Mouse (Mus musculus) limb, embryonic 14.5 days (tissue): ENCODE measurements around the gene Xxylt1. TPM values are rescaled to one million over a fixed set of nuclear protein-coding genes. Genes with fewer than 3 reads are reported as not detected.

Source experiments
- ATAC-seq: fragments of 200-750 bp; cut with Nextera tagmentation; 2 replicates; pipeline ENCODE4 v1.8.0; 2017; ENCODE audit warnings: low read depth, moderate number of reproducible peaks, moderate TSS enrichment; ENCODE audit not compliant: low FRiP score
- DNase-seq: peaks from one replicate; pipeline ENCODE4 v3.0.0-alpha.2; 2015; ENCODE audit warnings: low spot score
- H3K27ac ChIP-seq: fragments of 300-500 bp; sonication (generic); replicated peaks from 2 replicates; pipeline ENCODE4 v1.5.1; 2014; ENCODE audit warnings: low read depth, mild to moderate bottlenecking, low read length, moderate library complexity, mixed read lengths
- H3K27me3 ChIP-seq: fragments of 300-500 bp; sonication (generic); 2 replicates; pipeline ENCODE4 v1.6.1; 2014; ENCODE audit warnings: low read length, mixed read lengths; ENCODE audit not compliant: control insufficient read depth, insufficient read depth
- H3K36me3 ChIP-seq: fragments of 300-500 bp; sonication (generic); 2 replicates; pipeline ENCODE4 v1.6.1; 2014; ENCODE audit warnings: mild to moderate bottlenecking, low read length, moderate library complexity, mixed read lengths; ENCODE audit not compliant: control insufficient read depth, insufficient read depth
- H3K4me1 ChIP-seq: fragments of 300-500 bp; sonication (generic); 2 replicates; pipeline ENCODE4 v1.6.1; 2014; ENCODE audit warnings: antibody characterized with exemption, low read length, mixed read lengths; ENCODE audit not compliant: control insufficient read depth, insufficient read depth
- H3K4me2 ChIP-seq: fragments of 300-500 bp; sonication (generic); replicated peaks from 2 replicates; pipeline ENCODE4 v1.6.1; 2014; ENCODE audit warnings: low read depth, mild to moderate bottlenecking, low read length, moderate library complexity; ENCODE audit not compliant: severe bottlenecking
- H3K4me3 ChIP-seq: fragments of 300-500 bp; sonication (generic); replicated peaks from 2 replicates; pipeline ENCODE4 v1.5.1; 2014; ENCODE audit warnings: low read length
- H3K9ac ChIP-seq: fragments of 300-500 bp; sonication (generic); 2 replicates; pipeline ENCODE4 v1.6.1; 2014; ENCODE audit warnings: mild to moderate bottlenecking, low read depth, low read length, moderate library complexity; ENCODE audit not compliant: severe bottlenecking
- H3K9me3 ChIP-seq: fragments of 300-500 bp; sonication (generic); 2 replicates; pipeline ENCODE4 v1.6.1; 2016; ENCODE audit warnings: low read length; ENCODE audit not compliant: control insufficient read depth
- POLR2A ChIP-seq: fragments of 200-500 bp; IDR thresholded peaks from 2 replicates; pipeline ENCODE4 v1.8.0; 2012; ENCODE audit warnings: inconsistent platforms, mild to moderate bottlenecking, moderate library complexity, borderline replicate concordance; ENCODE audit not compliant: insufficient read depth, insufficient read length; ENCODE audit errors: extremely low read depth
- WGBS: fragments of 180-500 bp; shearing (Covaris S2); extraction: QIAGEN DNeasy Blood & Tissue Kit; methylation state at CpG from one replicate; pipeline ENCODE4 v1.1.7; 2014; 5-methylcytosine and 5-hydroxymethylcytosine counted together
- polyA plus RNA-seq, 2 experiments: library from polyadenylated mRNA; depleted of rRNA in 1 of 2; stranded (reverse) in 1 of 2; unstranded in 1 of 2; fragments of >200 nt; fragmentation: Nextera tagmentation in 1 of 2; extraction: Ambion mirVana in 1 of 2; gene quantifications; 2 replicates each; pipeline versions ENCODE4 v1.2.1 to v1.2.3; 2012 to 2014

The Xxylt1 gene
- polyA plus RNA-seq, 2 experiments, result 20.0 to 23.8 TPM

DNA sequence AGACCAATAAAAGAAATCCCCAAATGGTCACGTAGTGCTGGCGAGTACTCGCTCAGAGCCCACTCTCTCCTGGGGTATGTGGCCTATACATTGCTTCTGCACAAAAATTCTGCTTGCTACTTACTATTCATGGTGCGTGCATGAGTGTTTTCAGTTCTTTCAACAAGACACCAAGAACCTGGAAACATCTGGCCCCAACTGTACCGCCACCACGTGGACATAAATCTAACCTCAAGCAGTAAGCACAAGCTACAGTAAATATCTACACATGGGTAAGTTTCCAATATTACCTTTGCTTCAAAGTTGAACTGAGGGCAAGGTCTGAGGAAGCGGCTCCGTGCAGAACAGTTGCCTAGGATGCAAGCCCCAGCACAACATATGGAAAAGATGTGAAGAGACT lies 142.0 kb downstream of the Xxylt1 start:
- Histone ChIP-seq H3K27me3 (no peaks in the 10 kb centered on the region), H3K4me2 (no peak overlapping the region), H3K27ac (no peak overlapping the region), H3K36me3 (no peaks in the 10 kb centered on the region), H3K4me3 (no peak overlapping the region), H3K9ac (no peak overlapping the region), H3K4me1 (peaks cover 15% of the 10 kb centered on the region), H3K9me3 (no peaks in the 10 kb centered on the region)
- DNase-seq (no peak), ATAC-seq (no peak)
- whole genome bisulfite sequencing, result 73% methylated on average over 8 of the region's 8 CpGs
- TF ChIP-seq POLR2A, result no peak

DNA sequence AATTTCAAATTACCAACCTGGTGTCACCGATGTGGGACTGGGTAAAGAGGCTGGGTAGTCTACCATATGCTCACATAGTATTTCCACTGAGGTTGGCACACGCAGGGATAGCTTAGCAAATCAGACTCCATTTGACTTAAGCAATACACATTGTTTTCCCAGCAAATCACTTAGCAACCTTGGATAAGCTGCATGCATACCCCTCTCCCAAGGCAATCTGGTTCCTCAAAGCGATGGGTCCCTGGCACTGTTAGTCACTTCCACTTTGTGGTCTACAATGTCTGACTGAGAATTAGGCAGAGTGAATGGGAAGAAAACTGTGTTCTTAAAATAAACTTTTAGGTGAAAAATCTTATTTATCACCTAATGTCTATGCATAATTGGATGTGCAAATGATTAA lies 142.6 kb downstream of the Xxylt1 start:
- Histone ChIP-seq H3K27ac (no peak overlapping the region), H3K4me3 (no peak overlapping the region), H3K4me1 (peaks cover 16% of the 10 kb centered on the region), H3K4me2 (no peak overlapping the region), H3K9me3 (no peaks in the 10 kb centered on the region), H3K9ac (no peak overlapping the region), H3K27me3 (no peaks in the 10 kb centered on the region), H3K36me3 (no peaks in the 10 kb centered on the region)
- no peak for DNase-seq
- ATAC-seq, result no peak
- TF ChIP-seq POLR2A, result no peak
- 95% methylated on average over 3 of the region's 3 CpGs for WGBS

DNA sequence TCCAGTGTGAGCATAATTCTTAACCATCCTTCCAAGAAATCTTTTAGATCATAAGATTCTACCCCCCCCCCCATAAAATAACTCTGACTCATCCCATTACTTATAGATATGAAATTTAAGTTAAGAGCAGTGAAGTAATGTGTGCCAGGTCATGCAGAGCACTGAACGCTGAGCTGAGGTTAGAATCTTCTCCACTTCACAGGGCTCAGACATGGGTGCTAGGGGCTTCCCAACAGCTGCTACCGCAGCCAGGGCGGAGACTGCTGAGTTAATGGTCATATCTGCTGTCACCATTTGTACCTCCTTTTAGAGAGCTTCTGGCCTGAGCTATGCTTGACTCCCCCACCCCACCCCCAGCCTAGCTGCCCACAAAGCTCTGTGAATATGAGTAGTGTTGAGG lies 143.6 kb downstream of the Xxylt1 start:
- H3K9me3 ChIP-seq, result no peaks in the 10 kb centered on the region
- WGBS, result 88% methylated on average over 3 of the region's 3 CpGs
- H3K36me3 ChIP-seq, result no peaks in the 10 kb centered on the region
- H3K27me3 ChIP-seq, result no peaks in the 10 kb centered on the region
- no peak overlapping the region for H3K4me2 ChIP-seq
- ATAC-seq, result no peak
- no peak for TF ChIP-seq POLR2A
- H3K9ac ChIP-seq, result no peak overlapping the region
- no peak overlapping the region for H3K27ac ChIP-seq
- peaks cover 16% of the 10 kb centered on the region for H3K4me1 ChIP-seq
- DNase-seq, result no peak
- no peak overlapping the region for H3K4me3 ChIP-seq

DNA sequence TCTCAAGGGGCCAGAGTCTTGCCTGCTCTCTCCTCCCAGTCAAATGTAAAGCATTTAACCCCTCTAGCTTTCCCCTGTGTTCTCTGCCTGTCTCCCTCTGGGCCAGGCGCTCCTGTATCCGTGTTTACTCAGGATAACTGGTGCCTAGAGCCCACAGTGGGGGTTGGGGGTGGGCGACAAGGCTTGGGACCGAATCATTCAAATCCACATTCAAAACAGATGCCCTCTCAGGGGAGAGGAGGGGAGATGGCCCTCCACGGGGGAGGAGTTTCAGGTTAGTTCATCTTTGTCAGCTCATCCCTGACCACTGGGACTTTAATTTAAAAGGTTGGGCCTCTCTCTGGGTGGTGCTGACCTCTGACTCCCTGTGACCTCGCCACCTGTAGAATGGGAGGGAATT lies 144.8 kb downstream of the Xxylt1 start:
- Histone ChIP-seq H3K4me1 (peaks cover 16% of the 10 kb centered on the region), H3K4me3 (no peak overlapping the region), H3K9ac (no peak overlapping the region), H3K36me3 (no peaks in the 10 kb centered on the region), H3K27ac (no peak overlapping the region), H3K27me3 (no peaks in the 10 kb centered on the region), H3K9me3 (no peaks in the 10 kb centered on the region), H3K4me2 (no peak overlapping the region)
- ATAC-seq, result no peak
- WGBS, result 36% methylated on average over 6 of the region's 6 CpGs
- no peak for TF ChIP-seq POLR2A
- DNase-seq, result no peak

DNA sequence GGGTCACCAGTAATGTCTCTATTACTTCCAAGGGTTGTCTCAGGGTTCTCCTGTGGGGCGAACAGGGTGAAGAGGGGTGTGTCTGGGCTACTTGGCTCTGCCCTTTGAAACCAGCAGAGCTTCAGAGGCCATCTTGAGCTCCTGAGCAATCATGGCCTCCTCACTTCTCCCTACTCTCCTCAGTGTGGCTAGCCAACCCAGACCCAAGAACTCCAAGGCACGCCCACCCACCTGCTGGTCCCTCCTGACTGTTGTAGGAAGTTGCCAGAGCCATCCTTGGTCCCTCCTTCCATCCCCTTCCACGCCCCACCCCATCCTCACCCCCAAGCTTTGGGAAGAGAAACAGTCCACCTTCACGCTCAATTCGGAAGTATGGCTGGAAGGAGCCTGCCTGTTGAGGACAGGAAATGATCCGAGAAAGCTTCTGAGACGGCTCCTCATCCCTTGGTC lies 145.2 kb downstream of the Xxylt1 start:
- TF ChIP-seq POLR2A, result no peak
- Histone ChIP-seq H3K9ac (no peak overlapping the region), H3K9me3 (no peaks in the 10 kb centered on the region), H3K27ac (no peak overlapping the region), H3K36me3 (no peaks in the 10 kb centered on the region), H3K4me1 (peaks cover 16% of the 10 kb centered on the region), H3K4me3 (no peak overlapping the region), H3K4me2 (no peak overlapping the region), H3K27me3 (no peaks in the 10 kb centered on the region)
- no peak for DNase-seq
- ATAC-seq, result no peak
- 80% methylated on average over 6 of the region's 7 CpGs for WGBS
